Mouse (Mus musculus): Measurements from ENCODE around the gene Tgm4. TPM values are rescaled to one million over a fixed set of nuclear protein-coding genes. Genes with fewer than 3 reads are reported as not detected.

The Tgm4 gene
- polyA plus RNA-seq (2012; rRNA removed): 0.06 TPM in 1 of 2 replicates, not detected in the other

GRCm38 (mm10) chr9:123034426-123034825 is at the start of gene Tgm4:
Tgm4 (plus strand) TSS chr9:123034726.

GRCm38 (mm10) chr9:123020995-123021631 is 13.4 kb upstream of the Tgm4 start, which contains the start of gene Tmem42:
Tmem42 (plus strand) TSS chr9:123021326.

GRCm38 (mm10) chr9:123112805-123113521 is 78.4 kb downstream of the Tgm4 start, which contains the start of the genes Zdhhc3 and Exosc7:
Zdhhc3 (minus strand) TSS chr9:123113205.
Exosc7 (plus strand) TSS chr9:123113215.

Other genes with a start within 250 kb of the Tgm4 start
- 1.5 and 2.2 TPM in 2 replicates for gene Tcaim, start 229.2 kb upstream of the Tgm4 start, polyA plus RNA-seq (2012; rRNA removed)
- gene Gm35549, start 190.7 kb upstream of the Tgm4 start, polyA plus RNA-seq (2012; rRNA removed): not detected in 2 replicates
- 13.3 and 14.7 TPM in 2 replicates for gene Zfp445, start 168.7 kb upstream of the Tgm4 start, polyA plus RNA-seq (2012; rRNA removed)
- 3.0 and 3.2 TPM in 2 replicates for gene Zkscan7, start 149.0 kb upstream of the Tgm4 start, polyA plus RNA-seq (2012; rRNA removed)
- 0.42 and 0.45 TPM in 2 replicates for gene Zfp105, start 111.7 kb upstream of the Tgm4 start, polyA plus RNA-seq (2012; rRNA removed)
- 1.5 and 1.9 TPM in 2 replicates for gene 1110059G10Rik, start 83.7 kb upstream of the Tgm4 start, polyA plus RNA-seq (2012; rRNA removed)
- 1.7 and 3.0 TPM in 2 replicates for gene Kif15, start 83.7 kb upstream of the Tgm4 start, polyA plus RNA-seq (2012; rRNA removed)
- gene Tmem42, start 13.4 kb upstream of the Tgm4 start, polyA plus RNA-seq (2012; rRNA removed): 12.4 and 20.1 TPM in 2 replicates
- gene Zdhhc3, start 78.5 kb downstream of the Tgm4 start, polyA plus RNA-seq (2012; rRNA removed): 162 and 307 TPM in 2 replicates
- 14.6 and 16.3 TPM in 2 replicates for gene Exosc7, start 78.5 kb downstream of the Tgm4 start, polyA plus RNA-seq (2012; rRNA removed)
- gene Clec3b, start 116.2 kb downstream of the Tgm4 start, polyA plus RNA-seq (2012; rRNA removed): 131 and 140 TPM in 2 replicates
- gene Cdcp1, start 181.3 kb downstream of the Tgm4 start, polyA plus RNA-seq (2012; rRNA removed): 29.7 and 31.2 TPM in 2 replicates
- gene Tmem158, start 226.0 kb downstream of the Tgm4 start, polyA plus RNA-seq (2012; rRNA removed): 49.6 and 53.5 TPM in 2 replicates

Data from colon, adult 2 months (tissue).